Mouse (Mus musculus): ENCODE measurements around the gene Vezt. TPM values are rescaled to one million over a fixed set of nuclear protein-coding genes. Genes with fewer than 3 reads are reported as not detected.
A peak's percentile ranks its signal among the peaks of the same experiment; 100 is the strongest.

Gene Vezt
- polyA plus RNA-seq, 1 experiment from 2014 or later = 28.6 TPM

DNA sequence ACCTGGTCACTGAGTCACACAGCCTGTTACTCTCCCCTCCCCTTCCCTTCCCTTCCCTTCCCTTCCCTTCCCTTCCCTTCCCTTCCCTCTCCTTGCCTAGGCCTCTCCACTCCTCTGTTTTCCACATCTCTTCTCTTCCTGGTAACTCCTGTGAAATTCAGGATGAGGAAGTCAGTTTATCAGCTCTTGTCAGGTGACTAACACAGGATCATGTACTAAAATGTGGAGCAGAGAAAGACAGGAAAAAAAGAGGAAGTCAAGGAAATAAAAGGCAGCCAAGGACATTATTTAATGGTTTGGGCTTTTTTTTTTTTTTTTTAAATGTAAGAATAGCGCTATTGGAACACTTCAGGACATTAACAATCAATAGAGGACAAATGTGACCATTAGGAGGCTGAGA, 126.6 kb downstream of the Vezt start:
- WGBS = 94% methylated on average over 1 of the region's 1 CpGs

DNA sequence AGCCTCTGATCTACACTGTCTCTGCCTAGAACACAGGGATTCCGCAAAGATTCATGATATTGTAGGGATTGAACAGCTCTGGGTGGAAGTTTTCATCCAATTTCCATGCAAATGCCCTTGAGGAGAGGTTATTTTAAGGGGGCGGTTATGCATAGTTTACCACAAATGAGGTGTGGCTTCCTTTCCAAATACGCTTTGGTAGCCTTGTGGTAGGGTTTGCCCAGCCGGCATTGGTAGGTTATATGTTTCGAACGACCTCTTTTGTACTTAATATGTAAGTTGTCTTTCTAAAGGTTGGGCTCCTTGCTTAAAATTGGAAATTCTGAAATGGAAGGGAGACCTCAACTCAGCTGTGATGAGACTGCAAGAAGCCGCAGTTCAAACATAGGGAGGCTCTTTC, 127.1 kb downstream of the Vezt start:
- Histone ChIP-seq H3K9ac (no peak overlapping the region), H3K4me1 (peaks cover 10% of the 10 kb centered on the region), H3K9me3 (no peaks in the 10 kb centered on the region), H3K27me3 (no peaks in the 10 kb centered on the region), H3K27ac (no peak overlapping the region), H3K36me3 (no peaks in the 10 kb centered on the region), H3K4me3 (no peak overlapping the region), H3K4me2 (no peak overlapping the region)
- no peak for ATAC-seq (ENCODE audit: insufficient number of reproducible peaks, insufficient read depth, low FRiP score, low TSS enrichment, low read depth)
- 86% methylated on average over 7 of the region's 7 CpGs for WGBS

More for the DNA sequence above, 126.6 kb downstream of the Vezt start:
- no peaks in the 10 kb centered on the region for H3K27me3 ChIP-seq
- H3K4me2 ChIP-seq = no peak overlapping the region
- no peak overlapping the region for H3K9ac ChIP-seq
- peaks cover 15% of the 10 kb centered on the region for H3K4me1 ChIP-seq
- ATAC-seq (ENCODE audit: insufficient number of reproducible peaks, insufficient read depth, low FRiP score, low TSS enrichment, low read depth) = no peak
- H3K9me3 ChIP-seq = no peaks in the 10 kb centered on the region
- no peak overlapping the region for H3K4me3 ChIP-seq
- H3K27ac ChIP-seq = no peak overlapping the region
- no peaks in the 10 kb centered on the region for H3K36me3 ChIP-seq

GRCm38 (mm10) chr10:93907376-93907775, 128.2 kb downstream of the Vezt start:
- Histone ChIP-seq H3K9ac (no peak overlapping the region), H3K9me3 (no peaks in the 10 kb centered on the region), H3K27ac (no peak overlapping the region), H3K4me2 (peak overlapping the region; percentile 11; the same call in 1 of the 2 replicates), H3K27me3 (no peaks in the 10 kb centered on the region), H3K4me1 (peaks cover 9% of the 10 kb centered on the region), H3K4me3 (no peak overlapping the region), H3K36me3 (no peaks in the 10 kb centered on the region)
- ATAC-seq (ENCODE audit: insufficient number of reproducible peaks, insufficient read depth, low FRiP score, low TSS enrichment, low read depth) = no peak
- whole genome bisulfite sequencing = 15% methylated on average over 10 of the region's 10 CpGs

DNA sequence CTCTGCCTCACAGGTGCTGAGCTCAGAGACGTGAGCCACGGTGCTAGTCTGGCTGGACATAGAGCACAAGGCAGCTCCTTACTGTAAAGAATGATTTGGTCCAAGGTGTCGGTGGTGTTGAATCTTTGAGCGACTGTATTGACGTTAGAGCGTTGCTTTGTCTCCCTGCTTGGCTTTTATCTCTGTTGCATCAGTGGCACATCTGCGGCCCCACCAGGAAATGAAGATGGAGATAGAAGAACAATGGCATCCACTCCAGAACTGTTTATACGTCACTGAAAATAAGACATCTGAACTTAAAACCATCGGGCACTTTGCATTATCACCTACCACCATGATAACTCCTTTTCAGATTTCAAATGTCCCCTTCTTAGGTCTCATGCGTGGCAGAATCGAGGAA, 135.7 kb downstream of the Vezt start:
- ATAC-seq (ENCODE audit: insufficient number of reproducible peaks, insufficient read depth, low FRiP score, low TSS enrichment, low read depth) = no peak
- Histone ChIP-seq H3K4me3 (no peak overlapping the region), H3K27me3 (no peaks in the 10 kb centered on the region), H3K4me1 (no peaks in the 10 kb centered on the region), H3K9ac (no peak overlapping the region), H3K27ac (no peak overlapping the region), H3K4me2 (no peak overlapping the region), H3K36me3 (no peaks in the 10 kb centered on the region), H3K9me3 (no peaks in the 10 kb centered on the region)
- WGBS = 86% methylated on average over 11 of the region's 11 CpGs

DNA sequence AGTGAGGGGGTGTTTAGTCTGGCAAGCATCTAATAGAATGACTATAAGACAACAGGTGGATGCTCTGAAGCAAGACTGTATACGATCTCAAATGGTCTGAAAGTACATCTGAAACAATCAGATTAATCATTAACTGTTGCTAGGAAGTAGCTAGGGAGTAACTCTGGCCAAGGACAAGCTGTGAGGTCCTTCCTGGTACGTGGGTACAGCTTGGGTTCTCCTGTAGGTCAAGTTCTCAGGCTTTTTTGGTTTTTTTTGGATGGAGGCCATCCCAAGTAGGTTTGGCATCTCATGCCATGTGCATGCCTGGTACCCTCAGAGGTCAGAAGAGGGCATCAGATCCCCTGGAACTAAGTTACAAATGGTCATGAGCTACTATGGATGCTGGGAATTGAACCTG, 136.3 kb downstream of the Vezt start:
- no peak overlapping the region for H3K9ac ChIP-seq
- H3K36me3 ChIP-seq = no peaks in the 10 kb centered on the region
- no peak overlapping the region for H3K4me2 ChIP-seq
- H3K27ac ChIP-seq = no peak overlapping the region
- no peak overlapping the region for H3K4me3 ChIP-seq
- no peaks in the 10 kb centered on the region for H3K4me1 ChIP-seq
- H3K27me3 ChIP-seq = no peaks in the 10 kb centered on the region
- H3K9me3 ChIP-seq = no peaks in the 10 kb centered on the region
- ATAC-seq (ENCODE audit: insufficient number of reproducible peaks, insufficient read depth, low FRiP score, low TSS enrichment, low read depth) = no peak
- 68% methylated on average over 2 of the region's 2 CpGs for WGBS

- 66% methylated on average over 7 of the region's 7 CpGs for WGBS
- Histone ChIP-seq H3K9ac (no peak within 1 kb of the TSS), H3K4me3 (no peak within 1 kb of the TSS), H3K27ac (no peak within 1 kb of the TSS), H3K27me3 (no peaks in the 10 kb centered on the region), H3K4me1 (no peaks in the 10 kb centered on the region), H3K4me2 (no peak within 1 kb of the TSS), H3K9me3 (no peaks in the 10 kb centered on the region), H3K36me3 (no peaks in the 10 kb centered on the region)
- no peak for ATAC-seq (ENCODE audit: insufficient number of reproducible peaks, insufficient read depth, low FRiP score, low TSS enrichment, low read depth)
These were observed 138.5 kb downstream of the Vezt start, which contains the start of gene Metap2 for GRCm38 (mm10) chr10:93897043-93897646. Metap2 (minus strand) TSS chr10:93897093.

DNA sequence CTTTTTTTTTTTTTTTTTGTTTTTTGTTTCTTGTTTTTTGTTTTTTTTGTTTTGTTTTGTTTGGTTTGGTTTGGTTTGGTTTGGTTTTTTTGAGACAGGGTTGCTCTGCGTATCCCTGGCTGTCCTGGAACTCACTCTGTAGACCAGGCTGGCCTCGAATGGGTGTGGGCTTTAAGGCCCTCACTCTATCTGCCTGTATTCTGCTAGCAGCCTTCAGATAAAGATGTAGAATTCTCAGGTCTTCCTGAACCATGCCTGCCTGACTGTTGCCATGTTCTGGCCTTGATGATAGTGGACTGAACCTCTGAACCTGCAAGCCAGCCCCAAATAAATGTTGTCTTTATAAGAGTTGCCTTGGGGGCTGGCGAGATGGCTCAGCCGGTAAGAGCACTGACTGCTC, 143.1 kb downstream of the Vezt start:
- Histone ChIP-seq H3K27ac (no peak overlapping the region), H3K36me3 (no peaks in the 10 kb centered on the region), H3K9ac (no peak overlapping the region), H3K4me1 (peaks cover 16% of the 10 kb centered on the region; the same call in 1 of the 2 replicates), H3K9me3 (no peaks in the 10 kb centered on the region), H3K4me3 (no peak overlapping the region), H3K27me3 (no peaks in the 10 kb centered on the region), H3K4me2 (no peak overlapping the region)
- WGBS = 88% methylated on average over 4 of the region's 4 CpGs
- no peak for ATAC-seq (ENCODE audit: insufficient number of reproducible peaks, insufficient read depth, low FRiP score, low TSS enrichment, low read depth)

- ATAC-seq (ENCODE audit: insufficient number of reproducible peaks, insufficient read depth, low FRiP score, low TSS enrichment, low read depth) = no peak
- Histone ChIP-seq H3K27ac (no peak overlapping the region), H3K36me3 (peaks cover 11% of the 10 kb centered on the region), H3K9me3 (no peaks in the 10 kb centered on the region), H3K27me3 (no peaks in the 10 kb centered on the region), H3K4me3 (no peak overlapping the region), H3K4me2 (no peak overlapping the region), H3K4me1 (peaks cover 16% of the 10 kb centered on the region; the same call in 1 of the 2 replicates), H3K9ac (no peak overlapping the region)
- WGBS = 89% methylated on average over 1 of the region's 1 CpGs
These were observed 144.6 kb downstream of the Vezt start for GRCm38 (mm10) chr10:93891031-93891430.

DNA sequence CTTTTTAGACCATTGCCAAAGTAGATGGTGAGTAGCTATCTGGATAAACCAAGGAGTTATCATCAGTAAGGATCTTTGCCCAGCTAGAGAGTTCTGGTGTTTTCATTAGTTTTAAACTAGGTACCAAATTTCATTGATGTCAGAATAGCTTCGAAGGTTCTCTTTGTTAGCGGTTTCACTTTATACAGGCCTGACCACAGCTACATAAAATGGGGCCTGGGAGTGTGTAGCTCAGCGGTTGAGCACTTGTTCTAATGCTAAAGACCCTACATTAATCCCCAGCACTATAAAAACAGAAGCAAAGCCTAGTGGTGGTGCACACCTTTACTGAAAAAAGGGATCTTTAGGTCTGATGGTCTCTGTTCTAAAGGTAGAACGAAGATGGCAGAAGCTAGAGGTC, 145.1 kb downstream of the Vezt start:
- Histone ChIP-seq H3K4me1 (peaks cover 16% of the 10 kb centered on the region; the same call in 1 of the 2 replicates), H3K9ac (0 out of 2 replicates have a peak overlapping the region, but pooled peaks have one; percentile 95), H3K9me3 (no peaks in the 10 kb centered on the region), H3K4me3 (peak overlapping the region; percentile 96), H3K27me3 (no peaks in the 10 kb centered on the region), H3K4me2 (peak overlapping the region; percentile 88), H3K27ac (no peak overlapping the region), H3K36me3 (peaks cover 15% of the 10 kb centered on the region)
- WGBS = 62% methylated on average over 4 of the region's 4 CpGs
- ATAC-seq (ENCODE audit: insufficient number of reproducible peaks, insufficient read depth, low FRiP score, low TSS enrichment, low read depth) = no peak

GRCm38 (mm10) chr10:93889976-93890375, 145.6 kb downstream of the Vezt start:
- under 1% methylated on average over 22 of the region's 22 CpGs for WGBS
- H3K9ac ChIP-seq = peak overlapping the region; percentile 95
- H3K9me3 ChIP-seq = no peaks in the 10 kb centered on the region
- H3K36me3 ChIP-seq = peaks cover 21% of the 10 kb centered on the region
- ATAC-seq (ENCODE audit: insufficient number of reproducible peaks, insufficient read depth, low FRiP score, low TSS enrichment, low read depth) = no peak
- no peaks in the 10 kb centered on the region for H3K27me3 ChIP-seq
- peak overlapping the region; percentile 88 for H3K4me2 ChIP-seq
- H3K27ac ChIP-seq = peak overlapping the region; percentile 94
- peak overlapping the region; percentile 96 for H3K4me3 ChIP-seq
- H3K4me1 ChIP-seq = peaks cover 16% of the 10 kb centered on the region; the same call in 1 of the 2 replicates

- Histone ChIP-seq H3K27ac (peak overlapping the region; percentile 94), H3K4me2 (peak overlapping the region; percentile 88), H3K9me3 (no peaks in the 10 kb centered on the region), H3K27me3 (no peaks in the 10 kb centered on the region), H3K4me1 (peaks cover 16% of the 10 kb centered on the region; the same call in 1 of the 2 replicates), H3K9ac (peak overlapping the region; percentile 95), H3K4me3 (peak overlapping the region; percentile 96), H3K36me3 (peaks cover 25% of the 10 kb centered on the region)
- 1% methylated on average over 23 of the region's 30 CpGs for WGBS
- peak; percentile 95 for ATAC-seq (ENCODE audit: insufficient number of reproducible peaks, insufficient read depth, low FRiP score, low TSS enrichment, low read depth)
These were observed 146.1 kb downstream of the Vezt start for GRCm38 (mm10) chr10:93889579-93889950.

Data from embryonic facial prominence, embryonic 13.5 days (tissue).